Mouse (Mus musculus) hindbrain, embryonic 16.5 days (tissue): ENCODE results near the gene Map7d3. TPM values are rescaled to one million over a fixed set of nuclear protein-coding genes. Genes with fewer than 3 reads are reported as not detected.

ENCODE experiments used
- ATAC-seq: fragments of 200-750 bp; cut with Nextera tagmentation; 2 replicates; pipeline ENCODE4 v1.8.0; 2017; ENCODE audit warnings: moderate TSS enrichment, moderate library complexity
- H3K27ac ChIP-seq: fragments of 300-500 bp; sonication (generic); 2 replicates; pipeline ENCODE4 v1.5.1; 2014; ENCODE audit warnings: low read depth, mild to moderate bottlenecking, control low read depth, low read length, moderate library complexity
- H3K27me3 ChIP-seq: fragments of 300-500 bp; sonication (generic); replicated peaks from 2 replicates; pipeline ENCODE4 v1.6.1; 2014; ENCODE audit warnings: low read length; ENCODE audit not compliant: control insufficient read depth, insufficient read depth
- H3K36me3 ChIP-seq: fragments of 300-500 bp; sonication (generic); 2 replicates; pipeline ENCODE4 v1.6.1; 2014; ENCODE audit warnings: mild to moderate bottlenecking, low read length, moderate library complexity, mixed read lengths; ENCODE audit not compliant: control insufficient read depth, insufficient read depth
- H3K4me1 ChIP-seq: fragments of 300-500 bp; sonication (generic); 2 replicates; pipeline ENCODE4 v1.6.1; 2014; ENCODE audit warnings: low read depth, low read length; ENCODE audit not compliant: control insufficient read depth, insufficient read depth
- H3K4me2 ChIP-seq: fragments of 300-500 bp; sonication (generic); 2 replicates; pipeline ENCODE4 v1.6.1; 2014; ENCODE audit warnings: mild to moderate bottlenecking, low read length, control low read depth, moderate library complexity
- H3K4me3 ChIP-seq: fragments of 300-500 bp; sonication (generic); 2 replicates; pipeline ENCODE4 v1.5.1; 2014; ENCODE audit warnings: mild to moderate bottlenecking, low read length, control low read depth, moderate library complexity
- H3K9ac ChIP-seq: fragments of 300-500 bp; sonication (generic); 2 replicates; pipeline ENCODE4 v1.6.1; 2014; ENCODE audit warnings: low read depth, mild to moderate bottlenecking, control low read depth, low read length, moderate library complexity
- H3K9me3 ChIP-seq: fragments of 300-500 bp; sonication (generic); 2 replicates; pipeline ENCODE4 v1.6.1; 2014; ENCODE audit warnings: mild to moderate bottlenecking, low read length, moderate library complexity; ENCODE audit not compliant: control insufficient read depth
- WGBS: fragments of 180-500 bp; shearing (Covaris S2); extraction: QIAGEN DNeasy Blood & Tissue Kit; methylation state at CpG from one replicate; pipeline ENCODE4 v1.1.7; 2014; 5-methylcytosine and 5-hydroxymethylcytosine counted together
- polyA plus RNA-seq: library from polyadenylated mRNA; unstranded; fragments of >200 nt; fragmentation: Nextera tagmentation; extraction: Ambion mirVana; gene quantifications from 2 replicates; pipeline ENCODE4 v1.2.1, GENCODE M21; 2015

Map7d3 gene
- polyA plus RNA-seq, 1 experiment from 2014 or later: 0.40 TPM

DNA sequence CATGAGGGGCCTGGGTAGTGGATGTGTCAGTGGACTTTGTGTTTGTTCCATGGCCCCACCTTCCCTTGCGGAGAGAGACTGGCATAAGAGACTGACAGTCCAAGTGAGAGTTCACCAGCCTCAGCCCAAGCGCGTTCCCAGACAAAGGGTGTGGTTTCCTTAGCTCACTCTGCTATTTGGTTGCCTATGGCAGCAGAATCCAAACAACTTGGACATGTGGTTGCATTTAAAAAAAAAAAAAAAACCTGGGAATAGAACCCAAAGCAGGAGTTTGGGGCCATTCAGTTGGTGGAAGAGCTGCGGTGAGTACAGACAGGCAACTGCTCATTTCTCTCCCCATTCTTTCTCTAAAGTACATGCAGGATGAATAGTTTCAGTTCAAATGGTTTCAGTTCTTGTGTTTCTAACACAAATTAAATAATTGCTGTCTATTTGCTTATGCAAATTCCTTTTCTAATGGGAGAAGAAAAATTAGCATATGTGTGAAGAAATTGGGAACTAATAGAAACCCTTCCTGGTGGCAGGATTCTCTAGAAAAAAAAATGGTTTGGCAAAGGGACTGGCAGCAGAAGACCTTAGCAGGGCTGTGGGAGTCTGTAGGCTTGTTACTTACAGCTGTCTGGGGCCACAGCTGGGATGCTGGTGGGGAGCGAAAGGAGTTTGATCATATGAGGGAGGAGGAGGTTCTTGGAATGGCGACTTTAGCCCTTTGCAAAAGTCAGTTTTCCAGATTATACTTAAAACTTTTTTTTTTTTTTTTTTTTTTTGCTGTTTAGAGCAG lies 35.7 kb downstream of the Map7d3 start:
- H3K4me3 ChIP-seq: no peak overlapping the region
- H3K36me3 ChIP-seq: 0 out of 2 replicates have a peak, but pooled peaks cover 3% of the 10 kb centered on the region
- ATAC-seq: peak; percentile 74
- no peaks in the 10 kb centered on the region for H3K4me1 ChIP-seq
- no peak overlapping the region for H3K27ac ChIP-seq
- H3K9me3 ChIP-seq: no peaks in the 10 kb centered on the region
- H3K4me2 ChIP-seq: no peak overlapping the region
- no peaks in the 10 kb centered on the region for H3K27me3 ChIP-seq
- no peak overlapping the region for H3K9ac ChIP-seq
- WGBS: 47% methylated on average over 6 of the region's 6 CpGs

- no peaks in the 10 kb centered on the region for H3K27me3 ChIP-seq
- no peak overlapping the region for H3K4me3 ChIP-seq
- H3K9me3 ChIP-seq: no peaks in the 10 kb centered on the region
- no peaks in the 10 kb centered on the region for H3K36me3 ChIP-seq
- ATAC-seq: no peak
- no peaks in the 10 kb centered on the region for H3K4me1 ChIP-seq
- no peak overlapping the region for H3K27ac ChIP-seq
- WGBS: 88% methylated on average over 4 of the region's 4 CpGs
- no peak overlapping the region for H3K9ac ChIP-seq
- no peak overlapping the region for H3K4me2 ChIP-seq
Measured at GRCm38 (mm10) chrX:56773329-56773728, 48.8 kb downstream of the Map7d3 start.

GRCm38 (mm10) chrX:56771751-56772150 lies 50.4 kb downstream of the Map7d3 start:
- Histone ChIP-seq H3K4me3 (no peak overlapping the region), H3K27me3 (no peaks in the 10 kb centered on the region), H3K9ac (no peak overlapping the region), H3K9me3 (no peaks in the 10 kb centered on the region), H3K36me3 (no peaks in the 10 kb centered on the region), H3K4me2 (no peak overlapping the region), H3K4me1 (no peaks in the 10 kb centered on the region), H3K27ac (no peak overlapping the region)
- ATAC-seq: no peak
- 70% methylated on average over 1 of the region's 1 CpGs for WGBS

DNA sequence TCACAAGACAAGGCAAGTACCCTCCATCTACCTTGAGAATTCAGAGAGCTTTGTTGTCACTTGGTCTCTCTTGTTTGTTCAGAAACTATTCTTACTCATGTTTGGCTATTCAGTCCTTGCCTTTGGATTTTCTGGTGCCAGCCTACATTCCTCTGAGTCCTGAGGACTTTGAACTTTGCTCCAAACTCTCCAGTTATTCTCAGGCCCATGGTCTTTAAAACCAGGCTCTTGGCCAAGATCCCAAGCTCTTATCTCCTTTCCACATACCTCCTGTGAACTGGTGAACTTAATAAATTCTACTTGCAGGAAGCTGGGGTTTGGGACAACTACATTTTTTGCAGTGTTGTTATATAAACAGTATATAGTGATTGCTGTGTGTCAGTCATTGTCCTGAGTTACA lies 52.3 kb downstream of the Map7d3 start:
- ATAC-seq: no peak
- no peaks in the 10 kb centered on the region for H3K9me3 ChIP-seq
- H3K4me3 ChIP-seq: no peak overlapping the region
- H3K9ac ChIP-seq: no peak overlapping the region
- no peaks in the 10 kb centered on the region for H3K27me3 ChIP-seq
- no peaks in the 10 kb centered on the region for H3K4me1 ChIP-seq
- H3K4me2 ChIP-seq: no peak overlapping the region
- H3K36me3 ChIP-seq: no peaks in the 10 kb centered on the region
- no peak overlapping the region for H3K27ac ChIP-seq

GRCm38 (mm10) chrX:56760257-56760760 lies 61.8 kb downstream of the Map7d3 start:
- Histone ChIP-seq H3K27me3 (no peaks in the 10 kb centered on the region), H3K27ac (no peak overlapping the region), H3K4me3 (no peak overlapping the region), H3K9ac (no peak overlapping the region), H3K4me2 (no peak overlapping the region), H3K9me3 (no peaks in the 10 kb centered on the region), H3K4me1 (no peaks in the 10 kb centered on the region), H3K36me3 (no peaks in the 10 kb centered on the region)
- WGBS: 85% methylated on average over 3 of the region's 3 CpGs
- no peak for ATAC-seq

DNA sequence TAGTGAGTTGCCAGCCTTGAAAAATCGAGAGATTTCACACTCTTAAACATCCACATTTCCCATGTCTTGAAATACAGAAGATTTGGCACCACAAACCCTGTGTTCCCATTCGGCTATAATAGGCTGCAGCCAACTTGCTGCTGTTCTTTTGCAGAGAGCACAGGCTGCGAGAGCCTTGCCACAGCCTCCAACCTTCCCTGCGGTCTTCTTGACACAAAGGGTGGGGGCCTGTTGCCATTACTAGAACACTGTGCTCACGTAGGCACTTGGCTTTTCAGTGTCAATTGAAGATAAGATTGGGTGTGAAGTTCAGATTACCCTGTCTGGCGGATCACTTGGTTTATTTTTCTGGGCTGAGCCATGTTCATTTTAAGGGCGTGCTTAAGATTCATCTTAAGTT lies 65.8 kb downstream of the Map7d3 start:
- Histone ChIP-seq H3K9me3 (peaks cover 2% of the 10 kb centered on the region; the same call in 1 of the 2 replicates), H3K27me3 (no peaks in the 10 kb centered on the region), H3K4me2 (no peak overlapping the region), H3K4me3 (no peak overlapping the region), H3K27ac (no peak overlapping the region), H3K36me3 (no peaks in the 10 kb centered on the region), H3K9ac (no peak overlapping the region), H3K4me1 (no peaks in the 10 kb centered on the region)
- no peak for ATAC-seq
- 81% methylated on average over 7 of the region's 7 CpGs for WGBS

DNA sequence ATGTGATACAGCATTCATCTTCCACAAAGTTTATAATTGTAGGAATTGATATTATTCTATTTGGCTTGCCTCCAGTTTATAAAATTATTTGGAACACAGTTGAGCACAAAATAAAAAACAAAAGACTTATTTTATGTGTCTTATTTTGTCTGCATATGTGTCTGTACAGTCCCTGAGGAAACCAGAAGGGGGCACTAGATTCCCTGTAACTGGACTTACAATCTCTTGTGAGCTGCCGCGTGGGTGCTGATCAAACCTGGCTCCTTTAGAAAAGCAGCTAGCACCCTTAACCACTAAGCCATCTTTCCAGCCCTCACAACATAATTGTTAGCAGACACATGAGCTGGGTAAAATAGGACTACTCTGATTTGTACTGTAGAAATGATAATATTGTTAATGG lies 66.5 kb downstream of the Map7d3 start:
- no peaks in the 10 kb centered on the region for H3K36me3 ChIP-seq
- H3K4me1 ChIP-seq: no peaks in the 10 kb centered on the region
- H3K9ac ChIP-seq: no peak overlapping the region
- WGBS: 43% methylated on average over 2 of the region's 2 CpGs
- H3K27me3 ChIP-seq: no peaks in the 10 kb centered on the region
- H3K4me3 ChIP-seq: no peak overlapping the region
- ATAC-seq: no peak
- no peak overlapping the region for H3K27ac ChIP-seq
- peaks cover 2% of the 10 kb centered on the region; the same call in 1 of the 2 replicates for H3K9me3 ChIP-seq
- no peak overlapping the region for H3K4me2 ChIP-seq

DNA sequence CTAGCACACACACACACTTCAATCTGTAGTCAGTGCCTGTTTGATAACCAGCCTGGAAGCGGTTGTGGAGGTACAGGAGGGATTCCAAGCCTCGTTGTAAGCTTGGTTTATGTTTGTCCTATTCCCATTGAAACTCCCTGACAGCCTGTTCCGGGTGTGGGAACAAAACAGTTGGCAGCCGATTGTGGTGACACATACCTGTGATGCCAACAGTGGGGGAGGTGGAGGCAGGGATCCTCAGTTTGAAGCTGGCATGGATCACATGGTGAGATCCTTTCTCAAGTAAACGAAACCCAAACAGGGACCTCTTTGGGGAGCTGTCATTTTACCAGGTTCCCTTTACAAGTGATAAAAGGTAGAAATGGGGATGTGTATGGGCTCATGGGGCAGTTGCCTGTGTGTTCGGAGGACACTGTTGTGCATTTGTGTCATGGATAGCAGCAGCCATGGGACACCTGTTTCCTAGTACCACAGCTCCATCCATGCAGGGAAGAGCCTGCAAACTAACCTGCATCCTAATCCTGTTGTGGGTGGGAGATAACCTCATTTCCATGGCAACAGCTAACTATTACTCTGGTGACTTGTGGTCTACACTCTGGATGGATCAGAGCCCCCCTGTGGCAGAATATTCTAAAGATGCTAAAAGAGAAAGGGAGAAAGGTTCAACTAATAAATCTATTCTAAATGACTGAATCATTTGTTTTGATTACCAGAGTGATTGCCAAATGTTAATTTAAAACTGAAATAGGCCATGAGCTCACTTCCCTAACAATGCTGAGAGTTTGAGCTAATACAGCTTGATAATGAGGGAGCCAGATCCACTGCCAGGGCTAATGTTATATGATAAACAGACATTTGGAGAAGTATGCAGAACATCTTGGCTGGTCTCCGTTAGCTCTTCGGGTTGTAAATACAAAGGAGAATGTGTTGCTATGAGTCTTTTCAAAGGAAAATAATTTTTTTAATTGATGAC lies 68.5 kb downstream of the Map7d3 start:
- Histone ChIP-seq H3K4me3 (no peak overlapping the region), H3K27ac (no peak overlapping the region), H3K9ac (no peak overlapping the region), H3K9me3 (peaks cover 2% of the 10 kb centered on the region; the same call in 1 of the 2 replicates), H3K36me3 (no peaks in the 10 kb centered on the region), H3K27me3 (no peaks in the 10 kb centered on the region), H3K4me1 (no peaks in the 10 kb centered on the region), H3K4me2 (no peak overlapping the region)
- 74% methylated on average over 8 of the region's 8 CpGs for WGBS
- ATAC-seq: 0 out of 2 replicates have a peak, but pooled peaks have one; percentile 42

GRCm38 (mm10) chrX:56752144-56752543 lies 70.0 kb downstream of the Map7d3 start:
- Histone ChIP-seq H3K27ac (no peak overlapping the region), H3K9me3 (peaks cover 2% of the 10 kb centered on the region; the same call in 1 of the 2 replicates), H3K36me3 (no peaks in the 10 kb centered on the region), H3K4me2 (no peak overlapping the region), H3K9ac (no peak overlapping the region), H3K4me3 (no peak overlapping the region), H3K4me1 (no peaks in the 10 kb centered on the region), H3K27me3 (no peaks in the 10 kb centered on the region)
- ATAC-seq: no peak
- WGBS: 79% methylated on average over 6 of the region's 6 CpGs
